39 mouse cellular contexts compared by ENCODE assay signal in genomic region chr9:114471892-114472291, GRCm38 (mm10). TPM values are rescaled to one million over a fixed set of nuclear protein-coding genes. Genes with fewer than 3 reads are reported as not detected.
"Had no signal": no experiment of that assay in that cellular context is flagged by ENCODE, and none has a peak within 500 bp of the region (broad histone marks: within the 10 kb centered on the region; RNA-seq: fewer than 3 reads in every experiment).

No protein-coding gene starts in this region.

- H3K4me1 ChIP-seq: embryonic facial prominence, embryonic 13.5 days; embryonic facial prominence, embryonic 15.5 days; forebrain, embryonic 13.5 days; forebrain, embryonic 15.5 days had no signal

- H3K27ac ChIP-seq: embryonic facial prominence, embryonic 10.5 days; embryonic facial prominence, embryonic 12.5 days; embryonic facial prominence, embryonic 13.5 days; embryonic facial prominence, embryonic 15.5 days; forebrain, embryonic 10.5 days; forebrain, embryonic 12.5 days; forebrain, embryonic 13.5 days; forebrain, embryonic 15.5 days; gastrocnemius, adult 2 months; heart, adult 2 months had no signal

- H3K4me2 ChIP-seq: embryonic facial prominence, embryonic 12.5 days; embryonic facial prominence, embryonic 13.5 days; embryonic facial prominence, embryonic 15.5 days; forebrain, embryonic 12.5 days; forebrain, embryonic 13.5 days; forebrain, embryonic 15.5 days had no signal

- H3K9me3 ChIP-seq: embryonic facial prominence, embryonic 10.5 days; embryonic facial prominence, embryonic 12.5 days; embryonic facial prominence, embryonic 13.5 days; embryonic facial prominence, embryonic 15.5 days; forebrain, embryonic 12.5 days; forebrain, embryonic 13.5 days; forebrain, embryonic 15.5 days had no signal

- H3K4me3 ChIP-seq: embryonic facial prominence, embryonic 10.5 days; embryonic facial prominence, embryonic 12.5 days; embryonic facial prominence, embryonic 13.5 days; embryonic facial prominence, embryonic 15.5 days; erythroblast, embryonic 14.5 days; forebrain, embryonic 10.5 days; forebrain, embryonic 12.5 days; forebrain, embryonic 13.5 days; forebrain, embryonic 15.5 days; gastrocnemius, adult 2 months; heart, adult 2 months had no signal

- DNase-seq: cerebellum, adult 8-10 months; cerebellum, adult 9-10 months; cerebellum, adult 9-11 months; cerebellum, postnatal 10 days; cerebellum, postnatal 14 days; cerebellum, postnatal 25 days; cerebellum, postnatal 36 days; embryo, embryonic 11 days; forebrain, postnatal 0 days; gastrocnemius, adult 2 months; gastrocnemius, postnatal 10 days; gastrocnemius, postnatal 14 days; gastrocnemius, postnatal 25 days; gastrocnemius, postnatal 36 days; heart, adult 11 months; heart, adult 18-20 months; heart, adult 2 months had no signal

- H3K36me3 ChIP-seq: embryonic facial prominence, embryonic 12.5 days; embryonic facial prominence, embryonic 15.5 days had no signal

- H3K27me3 ChIP-seq: embryonic facial prominence, embryonic 12.5 days; embryonic facial prominence, embryonic 13.5 days; embryonic facial prominence, embryonic 15.5 days; forebrain, embryonic 12.5 days; forebrain, embryonic 13.5 days; forebrain, embryonic 15.5 days had no signal

- H3K9ac ChIP-seq: embryonic facial prominence, embryonic 12.5 days; embryonic facial prominence, embryonic 13.5 days; embryonic facial prominence, embryonic 15.5 days; forebrain, embryonic 12.5 days; forebrain, embryonic 13.5 days; forebrain, embryonic 15.5 days; forebrain, postnatal 0 days had no signal

RNA-seq across cellular contexts. Expression of gene Ccr4, which starts 32.8 kb away (rescaled TPM):
- total RNA-seq: common myeloid progenitor, adult 5-6 weeks; forebrain, postnatal 0 days; gastrocnemius, adult 18-20 months; gastrocnemius, adult 2 months; gastrocnemius, adult 8-10 months; gastrocnemius, postnatal 10 days; gastrocnemius, postnatal 14 days; gastrocnemius, postnatal 25 days; gastrocnemius, postnatal 36 days; gastrocnemius, postnatal 4 days; granulocyte monocyte progenitor cell, adult 5-6 weeks; heart, adult 18-20 months; heart, adult 2 months; heart, adult 8-10 months had no signal
- polyA plus RNA-seq: cortical plate, adult 2 months; embryonic facial prominence, embryonic 11.5 days; embryonic facial prominence, embryonic 12.5 days; erythroblast, embryonic 14.5 days; forebrain, embryonic 10.5 days; forebrain, embryonic 11.5 days; forebrain, embryonic 12.5 days; forebrain, embryonic 13.5 days; forebrain, embryonic 14.5 days; forebrain, embryonic 15.5 days; forebrain, embryonic 16.5 days; forebrain, postnatal 0 days; frontal cortex, adult 2 months; heart, adult 2 months had no signal

RNA-seq across cellular contexts. Expression of gene C130032M10Rik, which starts 43.6 kb away (rescaled TPM):
- total RNA-seq: common myeloid progenitor, adult 5-6 weeks; forebrain, postnatal 0 days; gastrocnemius, adult 18-20 months; gastrocnemius, adult 2 months; gastrocnemius, adult 8-10 months; gastrocnemius, postnatal 10 days; gastrocnemius, postnatal 14 days; gastrocnemius, postnatal 25 days; gastrocnemius, postnatal 36 days; gastrocnemius, postnatal 4 days; granulocyte monocyte progenitor cell, adult 5-6 weeks; heart, adult 18-20 months; heart, adult 2 months; heart, adult 8-10 months had no signal
- polyA plus RNA-seq: cortical plate, adult 2 months; embryonic facial prominence, embryonic 11.5 days; erythroblast, embryonic 14.5 days; forebrain, embryonic 11.5 days; forebrain, embryonic 12.5 days; forebrain, embryonic 13.5 days; forebrain, embryonic 14.5 days; forebrain, embryonic 15.5 days; forebrain, embryonic 16.5 days; forebrain, postnatal 0 days; frontal cortex, adult 2 months; gonadal fat pad, adult 2 months; heart, adult 2 months had no signal
